Mouse (Mus musculus) neural tube, embryonic 12.5 days (tissue): ENCODE results near the gene Ep300. TPM values are rescaled to one million over a fixed set of nuclear protein-coding genes. Genes with fewer than 3 reads are reported as not detected.

Experiments used
- ATAC-seq: fragments of 200-750 bp; cut with Nextera tagmentation; 2 replicates; pipeline ENCODE4 v1.8.0; 2017; ENCODE audit warnings: low read depth, mild to moderate bottlenecking, moderate TSS enrichment, moderate library complexity; ENCODE audit not compliant: low FRiP score
- H3K27ac ChIP-seq: fragments of 300-500 bp; sonication (generic); 2 replicates; pipeline ENCODE4 v1.5.1; 2016
- H3K27me3 ChIP-seq: fragments of 300-500 bp; sonication (generic); replicated peaks from 2 replicates; pipeline ENCODE4 v1.6.1; 2016; ENCODE audit warnings: mild to moderate bottlenecking
- H3K36me3 ChIP-seq: fragments of 300-500 bp; sonication (generic); 2 replicates; pipeline ENCODE4 v1.6.1; 2016; ENCODE audit warnings: mild to moderate bottlenecking
- H3K4me1 ChIP-seq: fragments of 300-500 bp; sonication (generic); 2 replicates; pipeline ENCODE4 v1.6.1; 2016
- H3K4me2 ChIP-seq: fragments of 300-500 bp; sonication (generic); replicated peaks from 2 replicates; pipeline ENCODE4 v1.6.1; 2016; ENCODE audit warnings: mild to moderate bottlenecking
- H3K4me3 ChIP-seq: fragments of 300-500 bp; sonication (generic); 2 replicates; pipeline ENCODE4 v1.5.1; 2016
- H3K9ac ChIP-seq: fragments of 300-500 bp; sonication (generic); 2 replicates; pipeline ENCODE4 v1.6.1; 2016; ENCODE audit warnings: mild to moderate bottlenecking
- H3K9me3 ChIP-seq: fragments of 300-500 bp; sonication (generic); 2 replicates; pipeline ENCODE4 v1.6.1; 2016; ENCODE audit warnings: mild to moderate bottlenecking
- WGBS: fragments of 180-500 bp; shearing (Covaris S2); methylation state at CpG from one replicate; pipeline ENCODE4 v1.1.7; 2016; 5-methylcytosine and 5-hydroxymethylcytosine counted together
- polyA plus RNA-seq: library from polyadenylated mRNA; unstranded; fragments of >200 nt; fragmentation: Nextera tagmentation; extraction: Ambion mirVana; gene quantifications from 2 replicates; pipeline ENCODE4 v1.2.1, GENCODE M21; 2016

The Ep300 gene
- polyA plus RNA-seq, 1 experiment from 2014 or later: 30.7 TPM

DNA sequence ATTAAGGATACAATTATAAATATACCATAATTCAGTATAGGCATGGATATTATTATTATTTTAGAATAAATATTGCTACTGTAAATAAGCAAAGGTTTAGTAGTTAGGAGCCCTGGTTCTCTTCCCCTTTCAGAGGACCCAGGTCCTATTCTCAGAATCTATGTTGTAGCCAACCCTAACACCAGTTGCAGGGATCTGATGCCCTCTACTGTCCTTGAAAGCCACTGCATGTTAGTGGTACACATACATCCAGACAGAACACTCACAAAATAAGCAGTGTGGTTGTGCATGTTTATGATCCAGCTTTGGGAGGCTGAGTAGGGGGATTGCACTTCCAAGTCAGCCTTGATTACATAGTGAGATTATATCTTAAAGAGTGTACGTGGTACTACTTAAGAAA, 21.5 kb downstream of the Ep300 start:
- H3K4me2 ChIP-seq: no peak overlapping the region
- H3K4me3 ChIP-seq: no peak overlapping the region
- WGBS: 93% methylated on average over 1 of the region's 1 CpGs
- H3K36me3 ChIP-seq: peaks cover 59% of the 10 kb centered on the region
- ATAC-seq: no peak
- H3K27ac ChIP-seq: no peak overlapping the region
- H3K4me1 ChIP-seq: no peaks in the 10 kb centered on the region
- H3K9me3 ChIP-seq: no peaks in the 10 kb centered on the region
- no peaks in the 10 kb centered on the region for H3K27me3 ChIP-seq
- no peak overlapping the region for H3K9ac ChIP-seq

DNA sequence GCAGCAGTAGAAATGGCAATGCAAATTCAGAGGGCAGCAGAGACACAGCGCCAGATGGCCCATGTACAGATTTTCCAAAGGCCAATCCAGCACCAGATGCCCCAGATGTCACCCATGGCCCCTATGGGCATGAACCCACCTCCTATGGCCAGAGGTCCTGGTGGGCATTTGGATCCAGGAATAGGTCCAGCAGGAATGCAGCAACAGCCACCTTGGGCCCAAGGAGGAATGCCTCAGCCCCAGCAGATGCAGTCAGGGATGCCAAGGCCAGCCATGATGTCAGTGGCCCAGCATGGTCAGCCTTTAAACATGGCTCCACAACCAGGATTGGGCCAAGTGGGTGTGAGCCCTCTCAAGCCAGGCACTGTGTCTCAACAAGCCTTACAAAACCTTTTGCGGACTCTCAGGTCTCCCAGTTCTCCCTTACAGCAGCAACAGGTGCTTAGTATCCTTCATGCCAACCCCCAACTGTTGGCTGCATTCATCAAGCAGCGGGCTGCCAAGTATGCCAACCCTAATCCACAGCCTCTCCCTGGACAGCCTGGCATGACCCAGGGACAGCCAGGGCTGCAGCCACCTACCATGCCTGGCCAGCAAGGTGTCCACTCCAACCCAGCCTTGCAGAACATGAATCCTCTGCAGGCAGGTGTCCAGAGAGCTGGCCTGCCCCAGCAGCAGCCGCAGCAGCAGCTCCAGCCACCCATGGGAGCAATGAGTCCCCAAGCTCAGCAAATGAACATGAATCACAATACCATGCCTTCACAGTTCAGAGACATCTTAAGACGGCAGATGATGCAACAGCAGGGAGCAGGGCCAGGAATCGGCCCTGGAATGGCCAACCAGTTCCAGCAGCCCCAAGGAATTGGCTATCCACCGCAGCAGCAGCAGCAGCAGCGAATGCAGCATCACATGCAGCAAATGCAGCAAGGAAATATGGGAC, 64.6 kb downstream of the Ep300 start:
- H3K9ac ChIP-seq: no peak overlapping the region
- H3K36me3 ChIP-seq: peaks cover 68% of the 10 kb centered on the region
- H3K27me3 ChIP-seq: no peaks in the 10 kb centered on the region
- H3K4me2 ChIP-seq: no peak overlapping the region
- no peaks in the 10 kb centered on the region for H3K4me1 ChIP-seq
- H3K27ac ChIP-seq: no peak overlapping the region
- H3K4me3 ChIP-seq: no peak overlapping the region
- 94% methylated on average over 8 of the region's 8 CpGs for WGBS
- no peaks in the 10 kb centered on the region for H3K9me3 ChIP-seq
- no peak for ATAC-seq

DNA sequence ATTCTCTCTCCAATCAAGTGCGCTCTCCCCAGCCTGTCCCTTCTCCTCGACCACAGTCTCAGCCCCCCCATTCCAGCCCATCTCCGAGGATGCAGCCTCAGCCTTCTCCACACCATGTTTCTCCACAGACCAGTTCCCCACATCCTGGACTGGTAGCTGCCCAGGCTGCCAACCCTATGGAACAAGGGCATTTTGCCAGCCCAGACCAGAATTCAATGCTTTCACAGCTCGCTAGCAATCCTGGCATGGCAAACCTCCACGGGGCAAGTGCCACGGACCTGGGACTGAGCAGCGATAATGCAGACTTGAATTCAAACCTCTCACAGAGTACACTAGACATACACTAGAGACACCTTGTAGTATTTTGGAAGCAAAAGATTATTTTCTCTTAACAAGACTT, 65.5 kb downstream of the Ep300 start:
- Histone ChIP-seq H3K27me3 (no peaks in the 10 kb centered on the region), H3K27ac (no peak overlapping the region), H3K9ac (no peak overlapping the region), H3K9me3 (no peaks in the 10 kb centered on the region), H3K4me3 (no peak overlapping the region), H3K4me2 (no peak overlapping the region), H3K36me3 (peaks cover 59% of the 10 kb centered on the region), H3K4me1 (no peaks in the 10 kb centered on the region)
- 91% methylated on average over 7 of the region's 7 CpGs for WGBS
- no peak for ATAC-seq

DNA sequence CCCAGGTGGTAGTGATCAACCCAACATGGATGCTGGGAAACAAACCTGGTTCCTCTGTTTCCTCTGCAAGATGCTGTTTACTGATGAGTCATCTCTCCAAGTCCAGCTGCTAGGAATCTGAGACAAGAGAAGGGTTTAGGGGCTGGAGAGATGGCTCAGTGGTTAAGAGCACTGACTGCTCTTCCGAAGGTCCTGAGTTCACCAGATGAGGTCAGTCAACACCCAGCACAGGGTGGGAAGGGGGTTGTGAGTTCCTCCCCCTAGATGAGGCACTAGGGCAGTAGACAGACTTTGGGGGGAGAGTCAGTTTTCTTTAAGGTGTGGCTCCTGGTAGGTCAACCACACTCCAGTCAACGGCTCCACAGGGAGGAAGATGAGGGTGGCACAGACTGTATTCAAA, 76.5 kb downstream of the Ep300 start:
- ATAC-seq: no peak
- Histone ChIP-seq H3K4me3 (no peak overlapping the region), H3K27ac (no peak overlapping the region), H3K4me2 (no peak overlapping the region), H3K4me1 (peaks cover 10% of the 10 kb centered on the region), H3K36me3 (no peaks in the 10 kb centered on the region), H3K9me3 (no peaks in the 10 kb centered on the region), H3K27me3 (no peaks in the 10 kb centered on the region), H3K9ac (no peak overlapping the region)
- 91% methylated on average over 2 of the region's 2 CpGs for WGBS

DNA sequence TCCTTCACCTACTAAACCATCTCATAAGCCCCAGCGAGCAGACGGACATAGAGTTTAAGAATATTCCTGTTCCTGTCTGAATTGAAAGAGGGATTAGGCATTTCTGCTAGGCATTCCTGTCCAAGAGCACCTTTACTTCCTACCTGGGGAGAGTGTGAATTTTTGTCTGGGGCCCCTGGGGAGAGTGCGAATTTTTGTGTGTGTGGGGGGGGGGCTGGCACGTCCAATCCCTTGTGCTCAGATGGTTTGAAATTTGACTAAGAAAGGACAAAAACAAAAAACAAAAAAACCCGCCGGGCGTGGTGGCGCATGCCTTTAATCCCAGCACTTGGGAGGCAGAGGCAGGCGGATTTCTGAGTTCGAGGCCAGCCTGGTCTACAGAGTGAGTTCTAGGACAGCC, 78.1 kb downstream of the Ep300 start:
- H3K4me2 ChIP-seq: peak overlapping the region; percentile 85
- H3K36me3 ChIP-seq: peaks cover 14% of the 10 kb centered on the region
- H3K27ac ChIP-seq: no peak overlapping the region
- H3K27me3 ChIP-seq: no peaks in the 10 kb centered on the region
- peak; percentile 27 for ATAC-seq
- no peaks in the 10 kb centered on the region for H3K9me3 ChIP-seq
- no peak overlapping the region for H3K9ac ChIP-seq
- 68% methylated on average over 10 of the region's 10 CpGs for WGBS
- H3K4me3 ChIP-seq: no peak overlapping the region
- H3K4me1 ChIP-seq: peaks cover 10% of the 10 kb centered on the region

GRCm38 (mm10) chr15:81663697-81664561, 78.8 kb downstream of the Ep300 start, which contains the start of gene L3mbtl2:
Gene L3mbtl2 (plus strand): TSS chr15:81663889.
- no peaks in the 10 kb centered on the region for H3K9me3 ChIP-seq
- 1% methylated on average over 55 of the region's 55 CpGs for WGBS
- H3K4me3 ChIP-seq: peak within 1 kb of the TSS; percentile 80
- H3K4me1 ChIP-seq: peaks cover 10% of the 10 kb centered on the region
- no peak within 1 kb of the TSS for H3K27ac ChIP-seq
- peak within 1 kb of the TSS; percentile 85 for H3K4me2 ChIP-seq
- H3K9ac ChIP-seq: peak within 1 kb of the TSS; percentile 58
- ATAC-seq: peak; percentile 99
- H3K27me3 ChIP-seq: no peaks in the 10 kb centered on the region
- H3K36me3 ChIP-seq: peaks cover 20% of the 10 kb centered on the region

DNA sequence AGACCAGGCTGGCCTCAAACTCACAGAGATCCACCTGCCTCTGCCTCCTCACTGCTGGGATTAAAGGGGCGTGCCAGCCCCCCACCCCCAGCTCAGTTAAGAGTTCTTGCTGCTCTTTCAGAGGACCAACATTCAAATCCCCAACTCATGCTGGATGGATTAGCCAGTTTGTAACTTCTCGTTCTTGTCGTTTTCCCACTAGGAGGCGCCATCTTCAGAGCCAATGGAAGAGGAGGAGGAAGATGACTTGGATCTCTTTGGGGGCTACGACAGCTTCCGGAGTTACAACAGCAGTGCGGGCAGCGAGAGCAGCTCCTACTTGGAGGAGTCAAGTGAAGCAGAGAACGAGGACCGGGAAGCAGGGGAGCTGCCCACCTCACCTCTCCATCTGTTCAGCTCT, 81.8 kb downstream of the Ep300 start:
- Histone ChIP-seq H3K9ac (no peak overlapping the region), H3K4me1 (peaks cover 10% of the 10 kb centered on the region), H3K9me3 (no peaks in the 10 kb centered on the region), H3K27ac (no peak overlapping the region), H3K36me3 (peaks cover 38% of the 10 kb centered on the region), H3K4me2 (no peak overlapping the region), H3K4me3 (no peak overlapping the region), H3K27me3 (no peaks in the 10 kb centered on the region)
- ATAC-seq: no peak
- WGBS: 88% methylated on average over 10 of the region's 10 CpGs

- 0 out of 2 replicates have a peak, but pooled peaks cover under 1% of the 10 kb centered on the region for H3K4me1 ChIP-seq
- no peaks in the 10 kb centered on the region for H3K27me3 ChIP-seq
- no peak overlapping the region for H3K4me2 ChIP-seq
- H3K27ac ChIP-seq: no peak overlapping the region
- WGBS: 82% methylated on average over 4 of the region's 4 CpGs
- ATAC-seq: no peak
- no peak overlapping the region for H3K9ac ChIP-seq
- no peaks in the 10 kb centered on the region for H3K9me3 ChIP-seq
- no peak overlapping the region for H3K4me3 ChIP-seq
- H3K36me3 ChIP-seq: peaks cover 51% of the 10 kb centered on the region
Observed at GRCm38 (mm10) chr15:81670231-81670640, 85.1 kb downstream of the Ep300 start.

DNA sequence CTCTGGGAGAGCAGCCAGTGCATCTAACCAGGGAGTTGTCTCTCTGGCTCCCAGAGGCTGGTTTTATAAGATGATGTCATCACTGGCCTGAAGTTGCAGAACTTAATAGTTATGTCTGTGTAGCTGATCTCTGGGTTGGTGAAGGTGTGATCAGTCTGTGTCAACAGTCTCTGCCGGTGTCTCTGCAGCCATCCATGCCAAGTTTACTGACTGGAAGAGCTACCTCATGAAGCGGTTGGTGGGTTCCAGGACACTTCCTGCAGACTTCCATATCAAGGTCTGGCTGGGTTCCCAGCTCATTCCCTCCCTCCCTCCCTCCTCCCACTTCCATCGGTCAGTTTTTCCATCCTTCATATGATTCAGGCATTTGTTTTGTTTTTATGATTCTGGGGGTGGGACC, 91.5 kb downstream of the Ep300 start:
- WGBS: 86% methylated on average over 3 of the region's 3 CpGs

DNA sequence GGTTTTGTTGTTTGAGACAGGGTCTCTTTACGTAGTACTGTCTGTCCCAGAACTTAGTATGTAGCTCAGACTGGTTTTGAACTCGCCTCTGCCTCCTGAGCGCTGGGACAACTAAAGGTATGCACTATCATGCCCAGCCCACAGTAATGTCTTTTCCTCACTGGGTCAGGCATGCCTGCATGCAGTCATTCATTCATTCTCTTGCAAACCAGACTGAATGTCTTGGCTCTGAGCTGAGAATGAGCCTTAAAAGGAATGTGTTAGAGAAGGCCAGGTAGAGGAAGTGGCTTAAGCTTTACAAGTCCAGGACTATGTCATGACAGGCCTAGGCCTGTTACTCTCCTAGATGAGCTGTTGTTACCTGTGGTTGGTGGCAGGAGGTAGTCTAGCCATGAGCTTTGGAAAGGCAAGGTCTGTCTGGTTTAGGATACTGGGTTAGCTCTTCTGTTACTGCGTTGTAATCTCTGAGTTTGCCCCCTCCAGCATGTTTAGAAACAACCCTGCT, 95.2 kb downstream of the Ep300 start:
- peaks cover 80% of the 10 kb centered on the region for H3K36me3 ChIP-seq
- H3K9me3 ChIP-seq: no peaks in the 10 kb centered on the region
- WGBS: 94% methylated on average over 4 of the region's 4 CpGs

More for the DNA sequence above, 91.5 kb downstream of the Ep300 start:
- Histone ChIP-seq H3K4me1 (no peaks in the 10 kb centered on the region), H3K9ac (no peak overlapping the region), H3K9me3 (no peaks in the 10 kb centered on the region), H3K27ac (no peak overlapping the region), H3K27me3 (no peaks in the 10 kb centered on the region), H3K36me3 (peaks cover 58% of the 10 kb centered on the region), H3K4me3 (no peak overlapping the region), H3K4me2 (no peak overlapping the region)
- ATAC-seq: no peak

DNA sequence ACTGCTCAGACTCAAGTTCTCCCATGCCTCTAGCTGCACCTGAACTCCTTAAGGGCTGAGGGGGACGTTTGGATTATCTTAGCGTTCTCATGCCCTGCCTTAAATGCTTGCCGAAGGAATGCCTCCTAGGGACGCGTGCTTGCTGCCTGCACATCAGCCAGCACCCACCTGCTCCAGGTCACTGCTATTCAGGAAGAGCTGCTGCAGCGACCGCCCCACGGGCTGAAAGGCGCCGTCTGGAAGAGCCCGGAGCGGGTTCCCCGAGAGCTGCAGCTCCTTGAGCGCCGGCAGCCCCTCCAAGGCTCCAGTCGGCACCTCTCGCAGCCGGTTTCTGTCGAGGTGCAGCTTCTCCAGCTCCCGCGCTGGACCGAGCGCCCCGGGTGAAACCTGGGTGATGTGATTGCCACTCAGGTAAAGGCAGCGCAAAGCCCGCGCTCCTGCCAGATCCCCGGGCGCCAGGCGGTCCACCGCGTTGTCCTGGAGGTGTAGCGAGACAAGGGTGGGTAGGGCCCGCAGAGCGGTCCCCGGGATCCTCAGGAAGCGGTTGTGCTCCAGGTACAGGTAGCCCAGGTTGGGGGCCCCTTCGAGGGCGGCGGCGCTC, 108.3 kb downstream of the Ep300 start:
- Histone ChIP-seq H3K4me3 (peak overlapping the region; percentile 55), H3K27me3 (peaks cover 55% of the 10 kb centered on the region), H3K4me1 (peaks cover 25% of the 10 kb centered on the region), H3K9me3 (no peaks in the 10 kb centered on the region), H3K4me2 (peak overlapping the region; percentile 99), H3K9ac (peak overlapping the region; percentile 74), H3K27ac (no peak overlapping the region), H3K36me3 (peaks cover under 1% of the 10 kb centered on the region; the same call in 1 of the 2 replicates)
- ATAC-seq: no peak
- WGBS: 4% methylated on average over 41 of the region's 41 CpGs

More for the DNA sequence above, 95.2 kb downstream of the Ep300 start:
- Histone ChIP-seq H3K4me1 (no peaks in the 10 kb centered on the region), H3K4me3 (no peak overlapping the region), H3K27ac (no peak overlapping the region), H3K27me3 (no peaks in the 10 kb centered on the region), H3K4me2 (no peak overlapping the region), H3K9ac (no peak overlapping the region)
- no peak for ATAC-seq
